In the genomic region with DNA sequence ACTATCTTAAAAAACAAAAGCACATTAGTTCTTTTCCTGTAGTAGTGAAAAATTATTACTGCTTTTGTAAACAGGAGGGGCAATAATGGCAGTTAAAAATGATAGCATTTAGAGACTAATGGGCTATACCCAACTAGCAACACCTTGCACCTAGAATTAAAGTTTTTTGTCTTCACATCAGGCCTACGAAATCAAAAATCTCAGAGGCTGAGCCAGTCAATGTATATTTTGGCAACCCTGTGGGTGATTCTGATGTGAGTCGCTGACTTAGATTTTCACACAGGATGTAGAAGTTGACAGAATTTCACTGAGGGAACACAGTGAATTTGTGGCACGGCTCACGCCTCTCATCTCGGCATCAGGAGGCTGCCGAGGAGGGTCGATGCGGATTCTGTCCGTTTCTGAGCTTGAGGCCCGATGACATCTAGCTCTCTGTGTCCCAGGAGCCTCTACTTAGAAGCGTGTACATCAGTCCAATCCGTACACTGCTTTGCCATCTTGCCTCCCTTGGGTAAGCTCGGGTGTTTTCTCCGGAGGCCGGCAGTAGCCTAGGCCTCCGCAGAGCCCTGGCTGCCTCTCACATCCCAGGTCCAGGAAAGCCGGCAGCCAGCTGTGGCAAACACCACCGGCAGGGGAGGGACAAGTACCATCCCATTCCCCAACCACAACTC, we compare ENCODE assay signal across 9 mouse cellular contexts. TPM values are rescaled to one million over a fixed set of nuclear protein-coding genes. Genes with fewer than 3 reads are reported as not detected.
DNase-seq lines count a peak whose midpoint lies in the region; ATAC-seq and TF ChIP-seq lines count a peak whose summit lies in the region.
"Had no signal": no experiment of that assay in that cellular context is flagged by ENCODE, and none has a peak within 500 bp of the region (broad histone marks: within the 10 kb centered on the region; RNA-seq: fewer than 3 reads in every experiment).

No protein-coding gene starts in this region.

- peaks cover 34% of the 10 kb centered on the region for H3K36me3 ChIP-seq in lung, embryonic 14.5 days (ENCODE audit: insufficient read depth)
- H3K36me3 ChIP-seq in embryonic facial prominence, embryonic 14.5 days (ENCODE audit: control insufficient read depth, insufficient read depth, low read length), result peaks cover 31% of the 10 kb centered on the region
- peaks cover 20% of the 10 kb centered on the region for H3K36me3 ChIP-seq in limb, embryonic 11.5 days (ENCODE audit: control insufficient read depth, insufficient read depth, low read length)

- TF ChIP-seq CTCF in lung, embryonic 14.5 days (IDR thresholded peaks at IDR 0.05; ENCODE audit: low read depth), result no peak

- no peak for DNase-seq in lung, embryonic 14.5 days
- no peak for DNase-seq in lung, postnatal 25 days (ENCODE audit: low spot score)
- no peak for DNase-seq in embryonic facial prominence, embryonic 14.5 days (ENCODE audit: low spot score)
- DNase-seq in limb, embryonic 11.5 days (ENCODE audit: low spot score), result no peak
- peak; percentile 7 for DNase-seq in skeletal muscle tissue, adult 2 months (ENCODE audit: low read depth, low spot score)
- no peak for DNase-seq in cerebellum, adult 18-20 months
- DNase-seq in cerebellum, postnatal 4 days (ENCODE audit: low spot score in 2 of 2), result no peak
- no peak for DNase-seq in spleen, adult 12 weeks (ENCODE audit: low spot score)

- peak overlapping the region; percentile 64 for H3K4me3 ChIP-seq in lung, embryonic 14.5 days (ENCODE audit: low read depth, low read length)
- H3K4me3 ChIP-seq in embryonic facial prominence, embryonic 14.5 days (ENCODE audit: low read depth, low read length), result peak overlapping the region; percentile 56
- H3K4me3 ChIP-seq in limb, embryonic 11.5 days (ENCODE audit: low read depth, low read length), result peak overlapping the region; percentile 97

- ATAC-seq in lung, embryonic 14.5 days (ENCODE audit: insufficient read depth), result peak; percentile 62; the same call in 1 of the 2 replicates
- ATAC-seq in embryonic facial prominence, embryonic 14.5 days (ENCODE audit: low read depth), result peak; percentile 65
- no peak for ATAC-seq in limb, embryonic 11.5 days (ENCODE audit: insufficient number of reproducible peaks, low FRiP score, low TSS enrichment, low read depth)

- WGBS in lung, embryonic 14.5 days, result 2% methylated on average over 18 of the region's 18 CpGs
- WGBS in embryonic facial prominence, embryonic 14.5 days, result 2% methylated on average over 18 of the region's 18 CpGs
- WGBS in limb, embryonic 11.5 days, result 4% methylated on average over 18 of the region's 18 CpGs

- no peaks in the 10 kb centered on the region for H3K27me3 ChIP-seq in lung, embryonic 14.5 days (ENCODE audit: insufficient read depth, low read length)
- H3K27me3 ChIP-seq in embryonic facial prominence, embryonic 14.5 days (replicated peaks; ENCODE audit: control insufficient read depth, insufficient read depth, low read length), result no peaks in the 10 kb centered on the region
- no peaks in the 10 kb centered on the region for H3K27me3 ChIP-seq in limb, embryonic 11.5 days (ENCODE audit: control insufficient read depth, insufficient read depth, low read length)

- H3K4me2 ChIP-seq in lung, embryonic 14.5 days, result peak overlapping the region; percentile 73
- peak overlapping the region; percentile 79 for H3K4me2 ChIP-seq in embryonic facial prominence, embryonic 14.5 days (ENCODE audit: low read depth, low read length)
- peak overlapping the region; percentile 82 for H3K4me2 ChIP-seq in limb, embryonic 11.5 days (ENCODE audit: low read depth, severe bottlenecking)

- peak overlapping the region; percentile 95 for H3K9ac ChIP-seq in lung, embryonic 14.5 days
- peak overlapping the region; percentile 76 for H3K9ac ChIP-seq in embryonic facial prominence, embryonic 14.5 days (ENCODE audit: low read depth, low read length)
- H3K9ac ChIP-seq in limb, embryonic 11.5 days (ENCODE audit: low read length), result peak overlapping the region; percentile 89

- no peaks in the 10 kb centered on the region for H3K9me3 ChIP-seq in lung, embryonic 14.5 days (ENCODE audit: low read depth, low read length)
- H3K9me3 ChIP-seq in embryonic facial prominence, embryonic 14.5 days (ENCODE audit: control insufficient read depth, low read length), result no peaks in the 10 kb centered on the region
- H3K9me3 ChIP-seq in limb, embryonic 11.5 days (ENCODE audit: control insufficient read depth, low read length), result no peaks in the 10 kb centered on the region

- peak overlapping the region; percentile 97 for H3K27ac ChIP-seq in lung, embryonic 14.5 days (ENCODE audit: low read depth)
- peak overlapping the region; percentile 97 for H3K27ac ChIP-seq in embryonic facial prominence, embryonic 14.5 days (replicated peaks; ENCODE audit: low read depth, low read length)
- H3K27ac ChIP-seq in limb, embryonic 11.5 days (replicated peaks; ENCODE audit: low read depth, low read length), result peak overlapping the region; percentile 91

- 0 out of 2 replicates have a peak, but pooled peaks cover 3% of the 10 kb centered on the region for H3K4me1 ChIP-seq in lung, embryonic 14.5 days (ENCODE audit: insufficient read depth)
- peaks cover 11% of the 10 kb centered on the region; the same call in 1 of the 2 replicates for H3K4me1 ChIP-seq in embryonic facial prominence, embryonic 14.5 days (ENCODE audit: control insufficient read depth, insufficient read depth, low read length)
- peaks cover 3% of the 10 kb centered on the region; the same call in 1 of the 2 replicates for H3K4me1 ChIP-seq in limb, embryonic 11.5 days (ENCODE audit: control insufficient read depth, insufficient read depth, low read length)

RNA-seq across cellular contexts. Expression of gene Zwilch, which starts 0.6 kb away (rescaled TPM):
- polyA plus RNA-seq in lung, embryonic 14.5 days (2014; fragmentation: Nextera tagmentation; extraction: Ambion mirVana), result 31.4 and 33.6 TPM in 2 replicates
- 10.6 and 17.4 TPM in 2 replicates for polyA plus RNA-seq in embryonic facial prominence, embryonic 14.5 days (2014; fragmentation: Nextera tagmentation; extraction: Ambion mirVana)
- polyA plus RNA-seq in limb, embryonic 11.5 days (2014; fragmentation: Nextera tagmentation; extraction: Ambion mirVana), result 36.0 and 41.3 TPM in 2 replicates

RNA-seq across cellular contexts. Expression of gene Rpl4, which starts 0.9 kb away (rescaled TPM):
- polyA plus RNA-seq in lung, embryonic 14.5 days (2014; fragmentation: Nextera tagmentation; extraction: Ambion mirVana), result 1,349 and 1,368 TPM in 2 replicates
- 1,344 and 1,393 TPM in 2 replicates for polyA plus RNA-seq in embryonic facial prominence, embryonic 14.5 days (2014; fragmentation: Nextera tagmentation; extraction: Ambion mirVana)
- 1,355 and 1,360 TPM in 2 replicates for polyA plus RNA-seq in limb, embryonic 11.5 days (2014; fragmentation: Nextera tagmentation; extraction: Ambion mirVana)

RNA-seq across cellular contexts. Expression of gene Snapc5, which starts 6.8 kb away (rescaled TPM):
- polyA plus RNA-seq in lung, embryonic 14.5 days (2014; fragmentation: Nextera tagmentation; extraction: Ambion mirVana), result 23.2 and 24.7 TPM in 2 replicates
- polyA plus RNA-seq in embryonic facial prominence, embryonic 14.5 days (2014; fragmentation: Nextera tagmentation; extraction: Ambion mirVana), result 19.2 and 21.2 TPM in 2 replicates
- 27.2 and 28.8 TPM in 2 replicates for polyA plus RNA-seq in limb, embryonic 11.5 days (2014; fragmentation: Nextera tagmentation; extraction: Ambion mirVana)

RNA-seq across cellular contexts. Expression of gene Lctl, which starts 55.3 kb away (rescaled TPM):
- 0.13 TPM in 1 of 2 replicates, not detected in the other for polyA plus RNA-seq in lung, embryonic 14.5 days (2014; fragmentation: Nextera tagmentation; extraction: Ambion mirVana)
- polyA plus RNA-seq in embryonic facial prominence, embryonic 14.5 days (2014; fragmentation: Nextera tagmentation; extraction: Ambion mirVana), result not detected in 2 replicates
- polyA plus RNA-seq in limb, embryonic 11.5 days (2014; fragmentation: Nextera tagmentation; extraction: Ambion mirVana), result not detected in 2 replicates
- polyA plus RNA-seq: brain, embryonic 14.5 days had no signal
